Mouse (Mus musculus) C2C12 (cell line): ENCODE measurements at regions not wholly inside any gene's neighbourhood (a gene's known extent, or its start where the extent isn't known, plus 50 kb on each side); places are given as distances from the start of the nearest gene placed in this dataset.

Source experiments
- H3K27me3 ChIP-seq: one replicate; pipeline ENCODE4 v1.6.1; 2011; ENCODE audit not compliant: control insufficient read depth, insufficient read depth, insufficient read length
- H3K36me3 ChIP-seq: one replicate; pipeline ENCODE4 v1.6.1; 2011; ENCODE audit not compliant: control insufficient read depth, insufficient read depth
- H3K4me3 ChIP-seq: one replicate; pipeline ENCODE4 v1.5.1; 2011; ENCODE audit warnings: mild to moderate bottlenecking, control low read depth; ENCODE audit not compliant: poor library complexity, insufficient read depth, severe bottlenecking
- H3K79me2 ChIP-seq: one replicate; pipeline ENCODE4 v1.6.1; 2011; ENCODE audit not compliant: control insufficient read depth, insufficient read depth
- H3K79me3 ChIP-seq: one replicate; pipeline ENCODE4 v1.6.1; 2011; ENCODE audit warnings: low read depth, control low read depth
- H3ac ChIP-seq: one replicate; pipeline ENCODE3; 2011; ENCODE audit warnings: low read depth; ENCODE audit not compliant: control insufficient read depth, insufficient read length
- CEBPB ChIP-seq: IDR thresholded peaks from one replicate; pipeline ENCODE4 v1.6.1; 2011; ENCODE audit warnings: low read depth, mild to moderate bottlenecking, control low read depth, moderate library complexity
- CTCF ChIP-seq: IDR thresholded peaks from one replicate; pipeline ENCODE4 v1.5.1; 2011; ENCODE audit not compliant: control insufficient read depth, insufficient read depth, insufficient read length
- FOSL1 ChIP-seq: IDR thresholded peaks from one replicate; pipeline ENCODE4 v1.8.0; 2011; ENCODE audit warnings: mild to moderate bottlenecking, low read length; ENCODE audit not compliant: poor library complexity, insufficient read depth, severe bottlenecking
- MAX ChIP-seq: IDR thresholded peaks from one replicate; pipeline ENCODE4 v1.6.1; 2011; ENCODE audit warnings: mild to moderate bottlenecking, control low read depth
- MYOD1 ChIP-seq: IDR thresholded peaks from one replicate; pipeline ENCODE4 v1.6.1; 2011; ENCODE audit warnings: low read depth; ENCODE audit not compliant: control insufficient read depth, insufficient read length
- MYOG ChIP-seq: IDR thresholded peaks from one replicate; pipeline ENCODE4 v1.6.1; 2011; ENCODE audit not compliant: control insufficient read depth, insufficient read length; ENCODE audit errors: extremely low read depth
- USF1 ChIP-seq: IDR thresholded peaks from one replicate; pipeline ENCODE4 v1.6.1; 2011; ENCODE audit warnings: low read depth, mild to moderate bottlenecking, control low read depth, moderate library complexity

GRCm38 (mm10) chr9:34334112-34334511 lies 151.6 kb upstream of the Kirrel3 start:
- Histone ChIP-seq H3K27me3 (no peaks in the 10 kb centered on the region), H3K79me2 (no peaks in the 10 kb centered on the region), H3K4me3 (no peak overlapping the region), H3K79me3 (no peaks in the 10 kb centered on the region), H3ac (no peak overlapping the region), H3K36me3 (no peaks in the 10 kb centered on the region)
- TF ChIP-seq MYOG (no peak), CEBPB (no peak), MAX (no peak), FOSL1 (no peak), USF1 (no peak), MYOD1 (no peak), CTCF (no peak)

GRCm38 (mm10) chr9:34334555-34335468 lies 150.9 kb upstream of the Kirrel3 start:
- no peak overlapping the region for H3K4me3 ChIP-seq
- no peaks in the 10 kb centered on the region for H3K27me3 ChIP-seq
- no peaks in the 10 kb centered on the region for H3K36me3 ChIP-seq
- no peaks in the 10 kb centered on the region for H3K79me3 ChIP-seq
- no peak overlapping the region for H3ac ChIP-seq
- no peaks in the 10 kb centered on the region for H3K79me2 ChIP-seq
- TF ChIP-seq FOSL1 (no peak), MAX (no peak), CTCF (no peak)

GRCm38 (mm10) chr9:34348442-34348841 lies 137.3 kb upstream of the Kirrel3 start:
- H3K27me3 ChIP-seq, result no peaks in the 10 kb centered on the region
- H3K79me2 ChIP-seq, result no peaks in the 10 kb centered on the region
- no peak overlapping the region for H3K4me3 ChIP-seq
- H3K79me3 ChIP-seq, result no peaks in the 10 kb centered on the region
- H3ac ChIP-seq, result no peak overlapping the region
- H3K36me3 ChIP-seq, result no peaks in the 10 kb centered on the region
- TF ChIP-seq CTCF (no peak), MYOD1 (peak; percentile 11), MAX (no peak), USF1 (no peak), MYOG (no peak), CEBPB (no peak)

GRCm38 (mm10) chr9:34349997-34350396 lies 135.7 kb upstream of the Kirrel3 start:
- H3K4me3 ChIP-seq, result no peak overlapping the region
- H3K79me3 ChIP-seq, result no peaks in the 10 kb centered on the region

GRCm38 (mm10) chr9:34353744-34354143 lies 131.9 kb upstream of the Kirrel3 start:
- no peak for TF ChIP-seq CEBPB
- H3ac ChIP-seq, result no peak overlapping the region
- H3K79me2 ChIP-seq, result no peaks in the 10 kb centered on the region
- H3K4me3 ChIP-seq, result no peak overlapping the region
- H3K27me3 ChIP-seq, result no peaks in the 10 kb centered on the region
- H3K79me3 ChIP-seq, result no peaks in the 10 kb centered on the region
- no peaks in the 10 kb centered on the region for H3K36me3 ChIP-seq

More at GRCm38 (mm10) chr9:34349997-34350396, 135.7 kb upstream of the Kirrel3 start:
- H3ac ChIP-seq, result no peak overlapping the region
- TF ChIP-seq CTCF (no peak), FOSL1 (no peak), CEBPB (peak; percentile 100), MYOG (no peak), MAX (no peak)
- no peaks in the 10 kb centered on the region for H3K79me2 ChIP-seq
- H3K36me3 ChIP-seq, result no peaks in the 10 kb centered on the region
- H3K27me3 ChIP-seq, result no peaks in the 10 kb centered on the region

- no peaks in the 10 kb centered on the region for H3K27me3 ChIP-seq
- no peaks in the 10 kb centered on the region for H3K36me3 ChIP-seq
- H3ac ChIP-seq, result no peak overlapping the region
- TF ChIP-seq MYOD1 (no peak), FOSL1 (no peak), USF1 (no peak), CTCF (no peak), MYOG (no peak), CEBPB (no peak), MAX (no peak)
- H3K79me3 ChIP-seq, result no peaks in the 10 kb centered on the region
- no peaks in the 10 kb centered on the region for H3K79me2 ChIP-seq
- no peak overlapping the region for H3K4me3 ChIP-seq
Measured at GRCm38 (mm10) chr9:34354723-34355316, 130.9 kb upstream of the Kirrel3 start.
